Mouse (Mus musculus) liver, postnatal 0 days (tissue): ENCODE measurements around the gene Gtf2ird2. TPM values are rescaled to one million over a fixed set of nuclear protein-coding genes. Genes with fewer than 3 reads are reported as not detected.

Experiments
- ATAC-seq: fragments of 200-750 bp; cut with Nextera tagmentation; 2 replicates; pipeline ENCODE4 v1.8.0; 2017; ENCODE audit warnings: mild to moderate bottlenecking, moderate library complexity
- DNase-seq: peaks from one replicate; pipeline ENCODE4 v3.0.0-alpha.2; 2016
- H3K27ac ChIP-seq: fragments of 300-500 bp; sonication (generic); 2 replicates; pipeline ENCODE4 v1.5.1; 2014; ENCODE audit warnings: antibody characterized with exemption, moderate library complexity, mild to moderate bottlenecking, low read depth
- H3K27me3 ChIP-seq: fragments of 300-500 bp; sonication (generic); 2 replicates; pipeline ENCODE4 v1.6.1; 2014; ENCODE audit warnings: low read length, control low read depth, mixed read lengths; ENCODE audit not compliant: insufficient read depth
- H3K36me3 ChIP-seq: fragments of 300-500 bp; sonication (generic); replicated peaks from 2 replicates; pipeline ENCODE4 v1.6.1; 2014; ENCODE audit warnings: mild to moderate bottlenecking, control low read depth, low read length, moderate library complexity, mixed read lengths; ENCODE audit not compliant: insufficient read depth
- H3K4me1 ChIP-seq: fragments of 300-500 bp; sonication (generic); 2 replicates; pipeline ENCODE4 v1.6.1; 2014; ENCODE audit warnings: antibody characterized with exemption, mild to moderate bottlenecking, control low read depth; ENCODE audit not compliant: insufficient read depth
- H3K4me2 ChIP-seq: fragments of 300-500 bp; sonication (generic); 2 replicates; pipeline ENCODE4 v1.6.1; 2014; ENCODE audit warnings: low read depth, mild to moderate bottlenecking, low read length, moderate library complexity, mixed read lengths
- H3K4me3 ChIP-seq: fragments of 300-500 bp; sonication (generic); 2 replicates; pipeline ENCODE4 v1.5.1; 2014; ENCODE audit warnings: low read depth, low read length
- H3K9ac ChIP-seq: fragments of 300-500 bp; sonication (generic); replicated peaks from 2 replicates; pipeline ENCODE4 v1.6.1; 2014; ENCODE audit warnings: mild to moderate bottlenecking, moderate library complexity
- H3K9me3 ChIP-seq: fragments of 300-500 bp; sonication (generic); 2 replicates; pipeline ENCODE4 v1.6.1; 2016; ENCODE audit warnings: mild to moderate bottlenecking, control low read depth, low read length, mixed read lengths
- CTCF ChIP-seq: sonication (generic); IDR thresholded peaks from 2 replicates; pipeline ENCODE4 v1.5.1; 2016; ENCODE audit warnings: antibody characterized with exemption, low read depth
- EP300 ChIP-seq: IDR thresholded peaks from 2 replicates; pipeline ENCODE4 v1.6.1; 2016; ENCODE audit warnings: antibody characterized with exemption, low read depth, mild to moderate bottlenecking
- WGBS: fragments of 180-500 bp; shearing (Covaris S2); extraction: QIAGEN DNeasy Blood & Tissue Kit; methylation state at CpG from one replicate; pipeline ENCODE4 v1.1.7; 2014; ENCODE audit not compliant: insufficient replicate concordance; 5-methylcytosine and 5-hydroxymethylcytosine counted together
- polyA plus RNA-seq: library from polyadenylated mRNA; unstranded; fragments of >200 nt; fragmentation: Nextera tagmentation; extraction: Ambion mirVana; gene quantifications from 2 replicates; pipeline ENCODE4 v1.2.1, GENCODE M21; 2015

Gtf2ird2 gene
- polyA plus RNA-seq, 1 experiment from 2014 or later = 2.1 TPM

DNA sequence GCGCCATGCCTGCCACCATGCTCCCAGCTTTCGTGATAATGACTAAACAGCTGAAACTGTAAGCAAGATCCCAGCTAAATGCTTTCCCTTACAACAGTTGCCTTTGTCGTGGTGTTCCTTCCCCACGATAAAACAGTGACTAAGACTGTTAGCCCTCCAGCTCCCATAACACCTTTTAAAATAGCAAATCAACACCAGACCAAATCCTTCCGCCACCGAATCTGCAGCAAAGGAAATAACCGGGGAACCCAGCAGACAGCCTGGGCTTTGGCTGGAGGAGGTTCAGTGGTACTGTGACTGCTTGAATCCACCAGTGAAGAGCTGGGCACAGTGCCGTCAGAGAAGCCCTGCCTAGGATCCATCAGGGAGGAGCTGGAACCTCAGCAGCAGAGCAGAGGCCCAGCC lies 65.4 kb downstream of the Gtf2ird2 start:
- no peak for TF ChIP-seq EP300
- no peak for TF ChIP-seq CTCF
- no peaks in the 10 kb centered on the region for H3K27me3 ChIP-seq
- DNase-seq = no peak
- H3K4me1 ChIP-seq = no peaks in the 10 kb centered on the region
- 89% methylated on average over 8 of the region's 8 CpGs for WGBS
- no peak overlapping the region for H3K4me2 ChIP-seq
- no peak overlapping the region for H3K27ac ChIP-seq
- H3K36me3 ChIP-seq = peaks cover 85% of the 10 kb centered on the region
- no peak for ATAC-seq
- H3K9me3 ChIP-seq = no peaks in the 10 kb centered on the region
- no peak overlapping the region for H3K9ac ChIP-seq
- no peak overlapping the region for H3K4me3 ChIP-seq

DNA sequence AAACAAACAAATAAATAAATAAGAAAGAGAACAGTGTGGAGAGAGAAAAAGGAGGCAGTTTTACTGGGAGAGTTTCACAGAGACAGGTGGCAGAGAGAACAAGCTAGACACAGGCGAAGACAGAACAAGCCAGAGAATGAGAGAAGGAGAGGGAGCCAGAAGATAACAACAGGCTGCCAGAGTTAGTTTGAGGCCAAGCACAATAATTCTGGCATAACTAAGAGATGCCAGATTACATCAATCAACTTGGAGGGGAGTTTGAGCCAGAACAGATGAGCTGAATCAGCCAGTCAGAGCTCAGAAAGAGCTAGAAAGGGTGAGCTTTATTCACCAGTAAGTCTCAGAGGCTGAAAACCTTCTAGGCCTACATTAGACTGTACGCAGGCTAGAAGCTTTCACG lies 66.8 kb downstream of the Gtf2ird2 start:
- no peaks in the 10 kb centered on the region for H3K27me3 ChIP-seq
- no peak for ATAC-seq
- no peak overlapping the region for H3K9ac ChIP-seq

GRCm38 (mm10) chr5:134251083-134251482 lies 67.3 kb downstream of the Gtf2ird2 start:
- WGBS = 93% methylated on average over 4 of the region's 4 CpGs
- TF ChIP-seq CTCF = no peak
- Histone ChIP-seq H3K4me3 (no peak overlapping the region), H3K4me1 (no peaks in the 10 kb centered on the region), H3K27ac (no peak overlapping the region), H3K9ac (no peak overlapping the region), H3K4me2 (no peak overlapping the region), H3K27me3 (no peaks in the 10 kb centered on the region), H3K9me3 (no peaks in the 10 kb centered on the region), H3K36me3 (peaks cover 86% of the 10 kb centered on the region)
- ATAC-seq (no peak), DNase-seq (no peak)

More for the DNA sequence above, 66.8 kb downstream of the Gtf2ird2 start:
- no peak overlapping the region for H3K27ac ChIP-seq
- TF ChIP-seq CTCF = no peak
- TF ChIP-seq EP300 = no peak
- no peak overlapping the region for H3K4me2 ChIP-seq
- 96% methylated on average over 3 of the region's 3 CpGs for WGBS
- H3K4me3 ChIP-seq = no peak overlapping the region
- H3K9me3 ChIP-seq = no peaks in the 10 kb centered on the region
- DNase-seq = no peak
- peaks cover 85% of the 10 kb centered on the region for H3K36me3 ChIP-seq
- H3K4me1 ChIP-seq = no peaks in the 10 kb centered on the region

- H3K9ac ChIP-seq = no peak overlapping the region
- no peak overlapping the region for H3K4me3 ChIP-seq
- ATAC-seq (no peak), DNase-seq (no peak)
- TF ChIP-seq EP300 (no peak), CTCF (peak; percentile 52)
- 59% methylated on average over 3 of the region's 3 CpGs for WGBS
- H3K4me2 ChIP-seq = no peak overlapping the region
- peaks cover 77% of the 10 kb centered on the region for H3K36me3 ChIP-seq
- no peaks in the 10 kb centered on the region for H3K4me1 ChIP-seq
- H3K27ac ChIP-seq = no peak overlapping the region
- no peaks in the 10 kb centered on the region for H3K9me3 ChIP-seq
- H3K27me3 ChIP-seq = no peaks in the 10 kb centered on the region
Measured at GRCm38 (mm10) chr5:134253806-134254205, 70.0 kb downstream of the Gtf2ird2 start.

- no peak for DNase-seq
- no peaks in the 10 kb centered on the region for H3K27me3 ChIP-seq
- no peak overlapping the region for H3K4me2 ChIP-seq
- 85% methylated on average over 10 of the region's 10 CpGs for WGBS
- H3K27ac ChIP-seq = no peak overlapping the region
- peaks cover 73% of the 10 kb centered on the region for H3K36me3 ChIP-seq
- H3K9me3 ChIP-seq = no peaks in the 10 kb centered on the region
- no peak for ATAC-seq
- H3K4me3 ChIP-seq = no peak overlapping the region
- TF ChIP-seq EP300 (no peak), CTCF (no peak)
- no peaks in the 10 kb centered on the region for H3K4me1 ChIP-seq
- H3K9ac ChIP-seq = no peak overlapping the region
Measured at GRCm38 (mm10) chr5:134255294-134255693, 71.5 kb downstream of the Gtf2ird2 start.

- 75% methylated on average over 13 of the region's 13 CpGs for WGBS
- no peak overlapping the region for H3K4me3 ChIP-seq
- H3K9ac ChIP-seq = no peak overlapping the region
Measured at GRCm38 (mm10) chr5:134257349-134258031, 73.7 kb downstream of the Gtf2ird2 start.

GRCm38 (mm10) chr5:134258395-134258794 lies 74.6 kb downstream of the Gtf2ird2 start:
- Histone ChIP-seq H3K27ac (no peak overlapping the region), H3K9ac (no peak overlapping the region), H3K4me1 (no peaks in the 10 kb centered on the region), H3K9me3 (no peaks in the 10 kb centered on the region), H3K36me3 (peaks cover 77% of the 10 kb centered on the region), H3K27me3 (no peaks in the 10 kb centered on the region), H3K4me3 (no peak overlapping the region), H3K4me2 (no peak overlapping the region)
- WGBS = 49% methylated on average over 4 of the region's 4 CpGs
- no peak for ATAC-seq
- no peak for DNase-seq
- no peak for TF ChIP-seq CTCF

More at GRCm38 (mm10) chr5:134257349-134258031, 73.7 kb downstream of the Gtf2ird2 start:
- Histone ChIP-seq H3K4me2 (no peak overlapping the region), H3K27me3 (no peaks in the 10 kb centered on the region), H3K9me3 (no peaks in the 10 kb centered on the region), H3K27ac (0 out of 2 replicates have a peak overlapping the region, but pooled peaks have one; percentile 29), H3K36me3 (peaks cover 76% of the 10 kb centered on the region), H3K4me1 (no peaks in the 10 kb centered on the region)
- TF ChIP-seq CTCF = no peak
- ATAC-seq (no peak), DNase-seq (no peak)
